Mouse (Mus musculus) CD4-positive helper T cell, adult 2 months (primary cell): ENCODE results near the gene Olfr224.
"Not testable (repeated sequence)": the region's sequence is repeated elsewhere in the genome, so short reads cannot be mapped to it uniquely, and the experiment has no call there.

Experiments
- DNase-seq: peaks from one replicate; pipeline ENCODE4 v3.0.0-alpha.2; 2012; ENCODE audit warnings: low read depth, missing footprints, low spot score

Olfr224 gene

GRCm38 (mm10) chr11:58570405-58570804 lies at the start of gene Olfr224:
Gene Olfr224 (minus strand): TSS chr11:58570553.
- DNase-seq, result no peak

GRCm38 (mm10) chr11:58618793-58619192 lies 48.4 kb upstream of the Olfr224 start:
- DNase-seq, result no peak

GRCm38 (mm10) chr11:58618369-58618768 lies 48.0 kb upstream of the Olfr224 start:
- DNase-seq, result no peak

GRCm38 (mm10) chr11:58615975-58616374 lies 45.6 kb upstream of the Olfr224 start, which contains the start of gene 2210407C18Rik:
Gene 2210407C18Rik (minus strand): TSS chr11:58616075.
- no peak for DNase-seq

- no peak for DNase-seq
Observed at GRCm38 (mm10) chr11:58614526-58614925, 44.2 kb upstream of the Olfr224 start.

GRCm38 (mm10) chr11:58613359-58613758 lies 43.0 kb upstream of the Olfr224 start:
- DNase-seq, result no peak

- no peak for DNase-seq
Observed at GRCm38 (mm10) chr11:58607030-58607429, 36.7 kb upstream of the Olfr224 start.

GRCm38 (mm10) chr11:58606177-58606919 lies 36.0 kb upstream of the Olfr224 start:
- no peak for DNase-seq

- DNase-seq, result no peak
Observed at GRCm38 (mm10) chr11:58605228-58605627, 34.9 kb upstream of the Olfr224 start.

GRCm38 (mm10) chr11:58604688-58605087 lies 34.3 kb upstream of the Olfr224 start:
- no peak for DNase-seq

GRCm38 (mm10) chr11:58602800-58603560 lies 32.6 kb upstream of the Olfr224 start:
- DNase-seq, result no peak

- no peak for DNase-seq
Observed at GRCm38 (mm10) chr11:58602062-58602461, 31.7 kb upstream of the Olfr224 start.

- no peak for DNase-seq
Observed at GRCm38 (mm10) chr11:58597837-58598236, 27.5 kb upstream of the Olfr224 start.

- DNase-seq, result no peak
Observed at GRCm38 (mm10) chr11:58594814-58595213, 24.5 kb upstream of the Olfr224 start, which contains the start of gene Olfr324. Gene Olfr324 (plus strand): TSS chr11:58595114.

GRCm38 (mm10) chr11:58588620-58589250 lies 18.4 kb upstream of the Olfr224 start:
- DNase-seq, result no peak

- no peak for DNase-seq
Observed at GRCm38 (mm10) chr11:58587898-58588348, 17.6 kb upstream of the Olfr224 start.

GRCm38 (mm10) chr11:58578636-58579035 lies 8.3 kb upstream of the Olfr224 start:
- DNase-seq, result no peak

GRCm38 (mm10) chr11:58577430-58577829 lies 7.1 kb upstream of the Olfr224 start, which contains the start of gene Olfr325:
Gene Olfr325 (plus strand): TSS chr11:58577730.
- DNase-seq, result no peak

- no peak for DNase-seq
Observed at GRCm38 (mm10) chr11:58555536-58555935, 14.8 kb downstream of the Olfr224 start, which contains the start of gene Olfr328. Gene Olfr328 (minus strand): TSS chr11:58555636.

GRCm38 (mm10) chr11:58546322-58546721 lies 24.0 kb downstream of the Olfr224 start, which contains the start of gene Olfr329-ps:
Gene Olfr329-ps (minus strand): TSS chr11:58546422.
- no peak for DNase-seq

GRCm38 (mm10) chr11:58534736-58535135 lies 35.6 kb downstream of the Olfr224 start, which contains the start of gene Olfr330:
Gene Olfr330 (minus strand): TSS chr11:58534836.
- not testable (repeated sequence) for DNase-seq

- DNase-seq, result not testable (repeated sequence)
Observed at GRCm38 (mm10) chr11:58519756-58520155, 50.6 kb downstream of the Olfr224 start.
